Mouse (Mus musculus): ENCODE measurements around the gene Armc5. TPM values are rescaled to one million over a fixed set of nuclear protein-coding genes. Genes with fewer than 3 reads are reported as not detected.

Armc5 gene
- polyA plus RNA-seq (2015; fragmentation: Nextera tagmentation; extraction: Ambion mirVana) = 14.2 and 14.7 TPM in 2 replicates

- peak within 1 kb of the TSS; percentile 72 for H3K4me3 ChIP-seq
- 26% methylated on average over 37 of the region's 37 CpGs for WGBS
Observed at GRCm38 (mm10) chr7:128236856-128237592, at the start of gene Armc5. TSS of gene Armc5 (plus strand) at chr7:128237342.

GRCm38 (mm10) chr7:128201607-128202006 is 35.5 kb upstream of the Armc5 start:
- H3K36me3 ChIP-seq = no peaks in the 10 kb centered on the region
- no peak overlapping the region for H3K4me2 ChIP-seq

More at GRCm38 (mm10) chr7:128236856-128237592, at the start of gene Armc5:
- Histone ChIP-seq H3K4me2 (peak within 1 kb of the TSS; percentile 83), H3K27ac (replicated peaks) (peak within 1 kb of the TSS; percentile 99), H3K9ac (peak within 1 kb of the TSS; percentile 67), H3K36me3 (peaks cover 8% of the 10 kb centered on the region; the same call in 1 of the 2 replicates), H3K27me3 (no peaks in the 10 kb centered on the region), H3K4me1 (replicated peaks) (peaks cover 23% of the 10 kb centered on the region), H3K9me3 (no peaks in the 10 kb centered on the region)
- ATAC-seq (ENCODE audit: low FRiP score, low read depth) = no peak

GRCm38 (mm10) chr7:128203071-128203470 is 34.1 kb upstream of the Armc5 start:
- no peaks in the 10 kb centered on the region for H3K9me3 ChIP-seq
- ATAC-seq (ENCODE audit: low FRiP score, low read depth) = no peak
- no peak overlapping the region for H3K27ac ChIP-seq (replicated peaks)
- no peak overlapping the region for H3K4me3 ChIP-seq
- H3K4me2 ChIP-seq = no peak overlapping the region
- no peaks in the 10 kb centered on the region for H3K4me1 ChIP-seq (replicated peaks)
- WGBS = 80% methylated on average over 9 of the region's 9 CpGs
- no peaks in the 10 kb centered on the region for H3K27me3 ChIP-seq
- no peak overlapping the region for H3K9ac ChIP-seq
- no peaks in the 10 kb centered on the region for H3K36me3 ChIP-seq

More at GRCm38 (mm10) chr7:128201607-128202006, 35.5 kb upstream of the Armc5 start:
- Histone ChIP-seq H3K27ac (replicated peaks) (no peak overlapping the region), H3K4me1 (replicated peaks) (no peaks in the 10 kb centered on the region), H3K9me3 (no peaks in the 10 kb centered on the region), H3K9ac (no peak overlapping the region), H3K4me3 (no peak overlapping the region), H3K27me3 (no peaks in the 10 kb centered on the region)
- no peak for ATAC-seq (ENCODE audit: low FRiP score, low read depth)
- WGBS = 87% methylated on average over 9 of the region's 9 CpGs

GRCm38 (mm10) chr7:128204179-128204578 is 33.0 kb upstream of the Armc5 start:
- Histone ChIP-seq H3K9ac (no peak overlapping the region), H3K9me3 (no peaks in the 10 kb centered on the region), H3K4me2 (no peak overlapping the region), H3K27me3 (no peaks in the 10 kb centered on the region), H3K4me1 (replicated peaks) (no peaks in the 10 kb centered on the region), H3K36me3 (no peaks in the 10 kb centered on the region), H3K27ac (replicated peaks) (no peak overlapping the region), H3K4me3 (no peak overlapping the region)
- no peak for ATAC-seq (ENCODE audit: low FRiP score, low read depth)
- 86% methylated on average over 8 of the region's 8 CpGs for WGBS

- ATAC-seq (ENCODE audit: low FRiP score, low read depth) = no peak
- Histone ChIP-seq H3K27me3 (no peaks in the 10 kb centered on the region), H3K36me3 (no peaks in the 10 kb centered on the region), H3K4me3 (no peak overlapping the region), H3K9me3 (no peaks in the 10 kb centered on the region), H3K27ac (replicated peaks) (no peak overlapping the region), H3K4me2 (no peak overlapping the region), H3K4me1 (replicated peaks) (no peaks in the 10 kb centered on the region), H3K9ac (no peak overlapping the region)
- WGBS = 86% methylated on average over 18 of the region's 18 CpGs
Observed at GRCm38 (mm10) chr7:128205695-128206094, 31.4 kb upstream of the Armc5 start.

GRCm38 (mm10) chr7:128206152-128206551 is 31.0 kb upstream of the Armc5 start, which contains the start of gene Cox6a2:
TSS of gene Cox6a2 (minus strand) at chr7:128206387.
- no peaks in the 10 kb centered on the region for H3K9me3 ChIP-seq
- H3K36me3 ChIP-seq = no peaks in the 10 kb centered on the region
- no peaks in the 10 kb centered on the region for H3K4me1 ChIP-seq (replicated peaks)
- WGBS = 91% methylated on average over 6 of the region's 6 CpGs
- no peak within 1 kb of the TSS for H3K9ac ChIP-seq
- no peak within 1 kb of the TSS for H3K27ac ChIP-seq (replicated peaks)
- H3K4me3 ChIP-seq = no peak within 1 kb of the TSS
- H3K27me3 ChIP-seq = no peaks in the 10 kb centered on the region
- H3K4me2 ChIP-seq = no peak within 1 kb of the TSS
- no peak for ATAC-seq (ENCODE audit: low FRiP score, low read depth)

GRCm38 (mm10) chr7:128208187-128208586 is 29.0 kb upstream of the Armc5 start:
- H3K36me3 ChIP-seq = no peaks in the 10 kb centered on the region
- no peak overlapping the region for H3K27ac ChIP-seq (replicated peaks)
- H3K4me2 ChIP-seq = no peak overlapping the region
- no peak overlapping the region for H3K4me3 ChIP-seq
- H3K9ac ChIP-seq = no peak overlapping the region
- no peaks in the 10 kb centered on the region for H3K9me3 ChIP-seq
- WGBS = 10% methylated on average over 4 of the region's 4 CpGs
- H3K4me1 ChIP-seq (replicated peaks) = no peaks in the 10 kb centered on the region
- 0 out of 2 replicates have a peak, but pooled peaks have one; percentile 48 for ATAC-seq (ENCODE audit: low FRiP score, low read depth)
- no peaks in the 10 kb centered on the region for H3K27me3 ChIP-seq

- H3K4me3 ChIP-seq = no peak overlapping the region
- no peak overlapping the region for H3K4me2 ChIP-seq
- no peaks in the 10 kb centered on the region for H3K27me3 ChIP-seq
- no peak overlapping the region for H3K9ac ChIP-seq
- H3K27ac ChIP-seq (replicated peaks) = no peak overlapping the region
- H3K36me3 ChIP-seq = no peaks in the 10 kb centered on the region
- WGBS = 60% methylated on average over 3 of the region's 3 CpGs
- ATAC-seq (ENCODE audit: low FRiP score, low read depth) = no peak
- H3K9me3 ChIP-seq = no peaks in the 10 kb centered on the region
- no peaks in the 10 kb centered on the region for H3K4me1 ChIP-seq (replicated peaks)
Observed at GRCm38 (mm10) chr7:128209826-128210225, 27.3 kb upstream of the Armc5 start.

GRCm38 (mm10) chr7:128219952-128220351 is 17.2 kb upstream of the Armc5 start:
- Histone ChIP-seq H3K27ac (replicated peaks) (no peak overlapping the region), H3K4me3 (no peak overlapping the region), H3K4me1 (replicated peaks) (no peaks in the 10 kb centered on the region), H3K36me3 (no peaks in the 10 kb centered on the region), H3K9ac (no peak overlapping the region), H3K9me3 (no peaks in the 10 kb centered on the region), H3K4me2 (no peak overlapping the region), H3K27me3 (no peaks in the 10 kb centered on the region)
- 92% methylated on average over 4 of the region's 4 CpGs for WGBS
- ATAC-seq (ENCODE audit: low FRiP score, low read depth) = no peak

- Histone ChIP-seq H3K36me3 (no peaks in the 10 kb centered on the region), H3K4me1 (replicated peaks) (no peaks in the 10 kb centered on the region), H3K27me3 (no peaks in the 10 kb centered on the region), H3K4me3 (no peak overlapping the region), H3K4me2 (no peak overlapping the region), H3K9ac (no peak overlapping the region), H3K27ac (replicated peaks) (no peak overlapping the region), H3K9me3 (no peaks in the 10 kb centered on the region)
- 82% methylated on average over 3 of the region's 3 CpGs for WGBS
- ATAC-seq (ENCODE audit: low FRiP score, low read depth) = no peak
Observed at GRCm38 (mm10) chr7:128220936-128221335, 16.2 kb upstream of the Armc5 start.

- no peak overlapping the region for H3K4me3 ChIP-seq
- H3K36me3 ChIP-seq = no peaks in the 10 kb centered on the region
- H3K9me3 ChIP-seq = no peaks in the 10 kb centered on the region
- 44% methylated on average over 8 of the region's 8 CpGs for WGBS
- H3K27me3 ChIP-seq = no peaks in the 10 kb centered on the region
- no peak overlapping the region for H3K4me2 ChIP-seq
- no peak overlapping the region for H3K9ac ChIP-seq
- no peak overlapping the region for H3K27ac ChIP-seq (replicated peaks)
- no peak for ATAC-seq (ENCODE audit: low FRiP score, low read depth)
- H3K4me1 ChIP-seq (replicated peaks) = peaks cover 5% of the 10 kb centered on the region
Observed at GRCm38 (mm10) chr7:128231741-128232140, 5.4 kb upstream of the Armc5 start.

GRCm38 (mm10) chr7:128234796-128235195 is 2.3 kb upstream of the Armc5 start:
- no peaks in the 10 kb centered on the region for H3K9me3 ChIP-seq
- H3K36me3 ChIP-seq = no peaks in the 10 kb centered on the region
- no peak overlapping the region for H3K27ac ChIP-seq (replicated peaks)
- no peak overlapping the region for H3K9ac ChIP-seq
- H3K27me3 ChIP-seq = no peaks in the 10 kb centered on the region
- 85% methylated on average over 2 of the region's 2 CpGs for WGBS
- ATAC-seq (ENCODE audit: low FRiP score, low read depth) = no peak
- no peak overlapping the region for H3K4me3 ChIP-seq
- peaks cover 21% of the 10 kb centered on the region for H3K4me1 ChIP-seq (replicated peaks)
- H3K4me2 ChIP-seq = no peak overlapping the region
